Mouse (Mus musculus): Measurements from ENCODE around the gene Vmn1r149. TPM values are rescaled to one million over a fixed set of nuclear protein-coding genes. Genes with fewer than 3 reads are reported as not detected.
"Not testable (repeated sequence)": the region's sequence is repeated elsewhere in the genome, so short reads cannot be mapped to it uniquely, and the experiment has no call there.

Vmn1r149 gene
- polyA plus RNA-seq (2015; fragmentation: Nextera tagmentation; extraction: Ambion mirVana): not detected in 2 replicates

DNA sequence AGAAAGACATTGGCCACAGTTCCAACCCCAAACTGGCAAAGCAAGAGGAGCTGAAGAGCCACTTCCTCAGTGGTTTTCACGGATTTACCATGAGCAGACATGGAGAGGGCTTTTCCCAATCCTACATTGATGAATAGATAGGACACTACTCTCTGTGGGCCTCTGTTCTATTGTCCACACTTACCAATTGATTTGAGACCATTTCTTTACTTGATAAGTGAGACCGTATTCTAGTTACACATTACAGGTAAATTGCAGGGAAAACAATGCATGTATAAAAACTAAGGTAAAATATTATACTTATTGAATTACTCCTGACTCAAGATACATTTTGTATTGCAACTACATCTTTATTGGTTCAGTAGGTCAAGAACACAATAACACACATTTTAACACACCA, at the start of gene Vmn1r149:
Gene Vmn1r149 (minus strand): TSS at position 101 of the 400 bp plus-strand sequence.
- H3K27ac ChIP-seq (replicated peaks); H3K4me2 ChIP-seq (replicated peaks); H3K4me3 ChIP-seq; H3K36me3 ChIP-seq; H3K27me3 ChIP-seq; H3K4me1 ChIP-seq; ATAC-seq (replicated peaks); H3K9ac ChIP-seq (replicated peaks); H3K9me3 ChIP-seq: not testable (repeated sequence)
- no CpG with 5 or more reads among the region's 2 CpGs for WGBS

DNA sequence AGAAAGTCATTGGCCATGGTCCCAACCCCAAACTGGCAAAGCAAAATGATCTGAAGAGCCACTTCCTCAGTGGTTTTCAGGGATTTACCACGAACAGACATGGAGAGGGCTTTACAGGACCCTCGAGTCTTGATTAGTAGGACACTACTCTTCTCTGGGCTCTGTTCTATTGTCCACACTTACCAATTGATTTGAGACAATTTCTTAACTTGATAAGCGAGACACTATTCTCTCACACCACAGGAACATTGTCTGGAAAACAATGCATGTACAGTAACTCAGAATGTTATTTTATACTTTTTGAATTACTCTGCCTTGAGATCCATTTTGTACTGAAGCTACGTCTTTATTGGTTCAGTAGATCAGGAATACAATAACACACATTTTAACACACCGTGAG, 25.9 kb upstream of the Vmn1r149 start, which contains the start of gene Gm10665:
Gene Gm10665 (minus strand): TSS at position 101 of the 400 bp plus-strand sequence.
- H3K4me1 ChIP-seq; H3K9ac ChIP-seq (replicated peaks); ATAC-seq (replicated peaks); H3K27me3 ChIP-seq; H3K4me2 ChIP-seq (replicated peaks); H3K27ac ChIP-seq (replicated peaks); H3K9me3 ChIP-seq; H3K4me3 ChIP-seq; H3K36me3 ChIP-seq: not testable (repeated sequence)
- WGBS: no CpG with 5 or more reads among the region's 5 CpGs

DNA sequence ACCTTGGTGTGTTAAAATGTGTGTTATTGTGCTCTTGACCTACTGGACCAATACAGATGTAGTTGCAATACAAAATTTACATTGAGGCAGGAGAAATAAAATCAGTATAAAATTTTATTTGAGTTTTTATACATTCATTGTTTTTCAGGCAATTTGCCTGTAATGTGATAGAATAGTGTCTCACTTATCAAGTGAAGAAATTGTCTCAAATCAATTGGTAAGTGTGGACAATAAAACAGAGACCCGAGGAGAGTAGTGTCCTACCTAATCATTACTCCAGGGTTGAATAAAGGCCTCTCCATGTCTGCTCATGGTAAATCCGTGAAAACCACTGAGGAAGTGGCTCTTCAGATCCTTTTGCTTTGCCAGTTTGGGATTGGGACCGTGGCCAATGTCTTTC, 24.7 kb downstream of the Vmn1r149 start, which contains the start of gene Vmn1r148:
Gene Vmn1r148 (plus strand): TSS at position 301 of the 400 bp plus-strand sequence.
- not testable (repeated sequence) for H3K27me3 ChIP-seq; H3K9ac ChIP-seq (replicated peaks); H3K36me3 ChIP-seq; H3K9me3 ChIP-seq; ATAC-seq (replicated peaks); H3K4me2 ChIP-seq (replicated peaks); H3K27ac ChIP-seq (replicated peaks); H3K4me1 ChIP-seq; H3K4me3 ChIP-seq
- no CpG with 5 or more reads among the region's 3 CpGs for WGBS

Other genes starting within 250 kb of the Vmn1r149 start
- not detected in 2 replicates for gene Vmn1r143, start 248.9 kb downstream of the Vmn1r149 start, polyA plus RNA-seq (2015; fragmentation: Nextera tagmentation; extraction: Ambion mirVana)
- gene Gm8653, start 237.0 kb downstream of the Vmn1r149 start, polyA plus RNA-seq (2015; fragmentation: Nextera tagmentation; extraction: Ambion mirVana): not detected in 2 replicates
- gene Gm8453, start 208.7 kb downstream of the Vmn1r149 start, polyA plus RNA-seq (2015; fragmentation: Nextera tagmentation; extraction: Ambion mirVana): not detected in 2 replicates
- gene Gm4187, start 108.5 kb downstream of the Vmn1r149 start, polyA plus RNA-seq (2015; fragmentation: Nextera tagmentation; extraction: Ambion mirVana): not detected in 2 replicates
- gene Gm8660, start 67.2 kb downstream of the Vmn1r149 start, polyA plus RNA-seq (2015; fragmentation: Nextera tagmentation; extraction: Ambion mirVana): not detected in 2 replicates
- gene Vmn1r148, start 24.6 kb downstream of the Vmn1r149 start, polyA plus RNA-seq (2015; fragmentation: Nextera tagmentation; extraction: Ambion mirVana): not detected in 2 replicates
- gene Gm10665, start 25.8 kb upstream of the Vmn1r149 start, polyA plus RNA-seq (2015; fragmentation: Nextera tagmentation; extraction: Ambion mirVana): not detected in 2 replicates
- gene Vmn1r151, start 61.4 kb upstream of the Vmn1r149 start, polyA plus RNA-seq (2015; fragmentation: Nextera tagmentation; extraction: Ambion mirVana): not detected in 2 replicates
- not detected in 2 replicates for gene Vmn1r152, start 84.7 kb upstream of the Vmn1r149 start, polyA plus RNA-seq (2015; fragmentation: Nextera tagmentation; extraction: Ambion mirVana)
- gene Gm8677, start 96.7 kb upstream of the Vmn1r149 start, polyA plus RNA-seq (2015; fragmentation: Nextera tagmentation; extraction: Ambion mirVana): not detected in 2 replicates
- gene Gm4201, start 127.1 kb upstream of the Vmn1r149 start, polyA plus RNA-seq (2015; fragmentation: Nextera tagmentation; extraction: Ambion mirVana): not detected in 2 replicates
- not detected in 2 replicates for gene Gm4565, start 149.9 kb upstream of the Vmn1r149 start, polyA plus RNA-seq (2015; fragmentation: Nextera tagmentation; extraction: Ambion mirVana)
- not detected in 2 replicates for gene Vmn1r155, start 219.8 kb upstream of the Vmn1r149 start, polyA plus RNA-seq (2015; fragmentation: Nextera tagmentation; extraction: Ambion mirVana)

All from forebrain, embryonic 15.5 days (tissue).